Comparison of ENCODE assay signal across 8 mouse cellular contexts in genomic region chr9:109096856-109097255, GRCm38 (mm10). TPM values are rescaled to one million over a fixed set of nuclear protein-coding genes. Genes with fewer than 3 reads are reported as not detected.
DNase-seq lines count a peak whose midpoint lies in the region; ATAC-seq lines count a peak whose summit lies in the region.

No protein-coding gene starts in this region.

- no peaks in the 10 kb centered on the region for H3K27me3 ChIP-seq in embryonic facial prominence, embryonic 11.5 days (ENCODE audit: control insufficient read depth, insufficient read depth, low read length)
- no peaks in the 10 kb centered on the region for H3K27me3 ChIP-seq in intestine, embryonic 16.5 days (replicated peaks; ENCODE audit: control insufficient read depth, insufficient read depth, low read length)
- no peaks in the 10 kb centered on the region for H3K27me3 ChIP-seq in midbrain, embryonic 12.5 days

- no peaks in the 10 kb centered on the region for H3K36me3 ChIP-seq in embryonic facial prominence, embryonic 11.5 days (replicated peaks; ENCODE audit: control insufficient read depth, insufficient read depth, low read depth, low read length)
- peaks cover 2% of the 10 kb centered on the region; the same call in 1 of the 2 replicates for H3K36me3 ChIP-seq in intestine, embryonic 16.5 days (ENCODE audit: control insufficient read depth, insufficient read depth, low read length)
- H3K36me3 ChIP-seq in midbrain, embryonic 12.5 days, result peaks cover 40% of the 10 kb centered on the region

- 24% methylated on average over 6 of the region's 6 CpGs for WGBS in embryonic facial prominence, embryonic 11.5 days
- WGBS in intestine, embryonic 16.5 days, result 26% methylated on average over 6 of the region's 6 CpGs
- 18% methylated on average over 6 of the region's 6 CpGs for WGBS in midbrain, embryonic 12.5 days

- H3K27ac ChIP-seq in embryonic facial prominence, embryonic 11.5 days (replicated peaks; ENCODE audit: low read depth, low read length), result peak overlapping the region; percentile 99
- H3K27ac ChIP-seq in intestine, embryonic 16.5 days (ENCODE audit: low read length), result peak overlapping the region; percentile 97
- H3K27ac ChIP-seq in midbrain, embryonic 12.5 days (replicated peaks), result peak overlapping the region; percentile 100

- DNase-seq in heart, adult 11 months, result peak; percentile 93
- no peak for DNase-seq in heart, adult 9 months (ENCODE audit: low spot score in 2 of 2)
- peak; percentile 33 for DNase-seq in embryonic facial prominence, embryonic 11.5 days (ENCODE audit: low spot score)
- no peak for DNase-seq in gastrocnemius, postnatal 4 days (ENCODE audit: low spot score in 2 of 2)
- no peak for DNase-seq in spleen, postnatal 4 days (ENCODE audit: low spot score in 2 of 2)
- DNase-seq in right cerebral cortex, adult 18-20 months, result no peak

- H3K9ac ChIP-seq in embryonic facial prominence, embryonic 11.5 days (replicated peaks; ENCODE audit: low read length), result peak overlapping the region; percentile 97
- H3K9ac ChIP-seq in intestine, embryonic 16.5 days (ENCODE audit: low read depth, low read length), result peak overlapping the region; percentile 85
- H3K9ac ChIP-seq in midbrain, embryonic 12.5 days (replicated peaks), result peak overlapping the region; percentile 96

- peak overlapping the region; percentile 65 for H3K4me3 ChIP-seq in embryonic facial prominence, embryonic 11.5 days (ENCODE audit: low read depth, low read length)
- H3K4me3 ChIP-seq in intestine, embryonic 16.5 days (ENCODE audit: low read length), result peak overlapping the region; percentile 70
- H3K4me3 ChIP-seq in midbrain, embryonic 12.5 days, result peak overlapping the region; percentile 77

- no peak for ATAC-seq in embryonic facial prominence, embryonic 11.5 days (replicated peaks; ENCODE audit: insufficient number of reproducible peaks, low FRiP score, low TSS enrichment, low read depth)
- ATAC-seq in intestine, embryonic 16.5 days, result no peak
- ATAC-seq in midbrain, embryonic 12.5 days (ENCODE audit: low FRiP score, low read depth), result 0 out of 2 replicates have a peak, but pooled peaks have one; percentile 3

- peaks cover 2% of the 10 kb centered on the region for H3K4me1 ChIP-seq in embryonic facial prominence, embryonic 11.5 days (ENCODE audit: control insufficient read depth, insufficient read depth, low read length)
- peaks cover 46% of the 10 kb centered on the region for H3K4me1 ChIP-seq in intestine, embryonic 16.5 days (ENCODE audit: control insufficient read depth, insufficient read depth, low read length)
- H3K4me1 ChIP-seq in midbrain, embryonic 12.5 days, result peaks cover 51% of the 10 kb centered on the region

- H3K4me2 ChIP-seq in embryonic facial prominence, embryonic 11.5 days (ENCODE audit: low read depth, low read length), result peak overlapping the region; percentile 79
- H3K4me2 ChIP-seq in intestine, embryonic 16.5 days (ENCODE audit: low read depth, low read length), result peak overlapping the region; percentile 91
- peak overlapping the region; percentile 84 for H3K4me2 ChIP-seq in midbrain, embryonic 12.5 days (replicated peaks)

- no peaks in the 10 kb centered on the region for H3K9me3 ChIP-seq in embryonic facial prominence, embryonic 11.5 days (replicated peaks; ENCODE audit: control insufficient read depth, low read length)
- no peaks in the 10 kb centered on the region for H3K9me3 ChIP-seq in intestine, embryonic 16.5 days (ENCODE audit: control insufficient read depth, low read length)
- no peaks in the 10 kb centered on the region for H3K9me3 ChIP-seq in midbrain, embryonic 12.5 days

RNA-seq across cellular contexts. Expression of gene Plxnb1, which starts 1.7 kb away (rescaled TPM):
- polyA plus RNA-seq in embryonic facial prominence, embryonic 11.5 days (2014; fragmentation: Nextera tagmentation; extraction: Ambion mirVana), result 9.6 and 10.1 TPM in 2 replicates
- 4.7 and 5.2 TPM in 2 replicates for polyA plus RNA-seq in intestine, embryonic 16.5 days (2015; fragmentation: Nextera tagmentation; extraction: Ambion mirVana)
- 43.7 and 49.7 TPM in 2 replicates for polyA plus RNA-seq in midbrain, embryonic 12.5 days (2016; fragmentation: Nextera tagmentation; extraction: Ambion mirVana)
- total RNA-seq in gastrocnemius, postnatal 4 days (2021), result 1 to 10 TPM; 8.4 to 9.8 TPM

RNA-seq across cellular contexts. Expression of gene Tma7, which starts 14.5 kb away (rescaled TPM):
- polyA plus RNA-seq in embryonic facial prominence, embryonic 11.5 days (2014; fragmentation: Nextera tagmentation; extraction: Ambion mirVana), result 880 and 898 TPM in 2 replicates
- polyA plus RNA-seq in intestine, embryonic 16.5 days (2015; fragmentation: Nextera tagmentation; extraction: Ambion mirVana), result 597 and 612 TPM in 2 replicates
- 729 and 743 TPM in 2 replicates for polyA plus RNA-seq in midbrain, embryonic 12.5 days (2016; fragmentation: Nextera tagmentation; extraction: Ambion mirVana)
- total RNA-seq in gastrocnemius, postnatal 4 days (2021), result 100 to 1,000 TPM; 186 to 241 TPM

RNA-seq across cellular contexts. Expression of gene Ccdc51, which starts 14.6 kb away (rescaled TPM):
- 13.3 and 15.3 TPM in 2 replicates for polyA plus RNA-seq in embryonic facial prominence, embryonic 11.5 days (2014; fragmentation: Nextera tagmentation; extraction: Ambion mirVana)
- 20.0 and 20.2 TPM in 2 replicates for polyA plus RNA-seq in intestine, embryonic 16.5 days (2015; fragmentation: Nextera tagmentation; extraction: Ambion mirVana)
- 12.9 and 15.7 TPM in 2 replicates for polyA plus RNA-seq in midbrain, embryonic 12.5 days (2016; fragmentation: Nextera tagmentation; extraction: Ambion mirVana)
- total RNA-seq in gastrocnemius, postnatal 4 days (2021), result 1 to 10 TPM; 8.6 to 9.1 TPM

RNA-seq across cellular contexts. Expression of gene Atrip, which starts 22.9 kb away (rescaled TPM):
- 26.3 and 27.2 TPM in 2 replicates for polyA plus RNA-seq in embryonic facial prominence, embryonic 11.5 days (2014; fragmentation: Nextera tagmentation; extraction: Ambion mirVana)
- polyA plus RNA-seq in intestine, embryonic 16.5 days (2015; fragmentation: Nextera tagmentation; extraction: Ambion mirVana), result 18.4 and 21.5 TPM in 2 replicates
- polyA plus RNA-seq in midbrain, embryonic 12.5 days (2016; fragmentation: Nextera tagmentation; extraction: Ambion mirVana), result 31.3 and 32.0 TPM in 2 replicates
- 10 to 100 TPM; 10.4 to 13.5 TPM for total RNA-seq in gastrocnemius, postnatal 4 days (2021)

RNA-seq across cellular contexts. Expression of gene Trex1, which starts 37.3 kb away (rescaled TPM):
- polyA plus RNA-seq in embryonic facial prominence, embryonic 11.5 days (2014; fragmentation: Nextera tagmentation; extraction: Ambion mirVana), result 4.5 and 7.8 TPM in 2 replicates
- polyA plus RNA-seq in intestine, embryonic 16.5 days (2015; fragmentation: Nextera tagmentation; extraction: Ambion mirVana), result 13.0 and 14.4 TPM in 2 replicates
- 11.5 TPM in 2 replicates for polyA plus RNA-seq in midbrain, embryonic 12.5 days (2016; fragmentation: Nextera tagmentation; extraction: Ambion mirVana)
- 10 to 100 TPM; 10.3 to 12.0 TPM for total RNA-seq in gastrocnemius, postnatal 4 days (2021)

Comparison
In these comparisons a context has a peak if more than half of its experiments do, and no peak if none do; other contexts are left out.
1. DNase-seq: peak in heart, adult 11 months (single experiment) and embryonic facial prominence, embryonic 11.5 days (single experiment); none in heart, adult 9 months (0 of 2), gastrocnemius, postnatal 4 days (0 of 2), spleen, postnatal 4 days (0 of 2) and right cerebral cortex, adult 18-20 months (single experiment).
2. Peak in every context shown above with its lines, with median percentiles within 50 percentile points of each other: H3K27ac ChIP-seq, H3K4me2 ChIP-seq, H3K4me3 ChIP-seq and H3K9ac ChIP-seq.